Mouse (Mus musculus): Measurements from ENCODE around the gene Mecom. TPM values are rescaled to one million over a fixed set of nuclear protein-coding genes. Genes with fewer than 3 reads are reported as not detected.

The Mecom gene
- polyA plus RNA-seq, 1 experiment, result not detected

GRCm38 (mm10) chr3:30014962-30015660 lies 532.7 kb downstream of the Mecom start:
- Histone ChIP-seq H3K4me3 (replicated peaks) (no peak overlapping the region), H3K36me3 (replicated peaks; ENCODE audit: low read length) (no peaks in the 10 kb centered on the region), H3K9me3 (no peaks in the 10 kb centered on the region), H3K4me1 (peaks cover 14% of the 10 kb centered on the region), H3K27me3 (replicated peaks) (peaks cover 26% of the 10 kb centered on the region)
- TF ChIP-seq FLI1 (IDR thresholded peaks at IDR 0.05; ENCODE audit: low read length), result no peak
- TF ChIP-seq GATA1 (IDR thresholded peaks at IDR 0.05; ENCODE audit: borderline replicate concordance, low read length), result no peak

DNA sequence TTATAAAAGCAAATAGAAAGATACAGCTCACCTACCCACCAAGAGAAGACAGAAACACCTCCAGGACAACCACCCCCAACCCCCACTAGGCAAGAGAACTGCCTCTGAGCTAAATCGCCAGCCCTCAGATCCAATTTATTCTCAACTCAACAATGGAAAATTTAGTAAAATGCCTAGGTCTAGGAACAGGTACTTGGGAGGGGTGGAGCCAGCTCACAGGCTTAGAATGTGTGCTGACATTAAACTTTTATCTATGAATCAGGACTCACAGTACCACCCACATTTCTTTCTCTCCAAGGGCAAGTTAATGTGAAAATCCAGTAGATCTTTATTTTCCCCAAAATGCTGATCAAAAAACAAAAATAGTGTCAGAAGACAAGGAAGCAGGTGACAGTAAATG lies 533.5 kb downstream of the Mecom start:
- TF ChIP-seq GATA1 (IDR thresholded peaks at IDR 0.05; ENCODE audit: borderline replicate concordance, low read length) (no peak), FLI1 (IDR thresholded peaks at IDR 0.05; ENCODE audit: low read length) (no peak)
- H3K4me1 ChIP-seq, result peaks cover 14% of the 10 kb centered on the region
- H3K9me3 ChIP-seq, result no peaks in the 10 kb centered on the region
- peaks cover 29% of the 10 kb centered on the region for H3K27me3 ChIP-seq (replicated peaks)
- no peak overlapping the region for H3K4me3 ChIP-seq (replicated peaks)
- H3K36me3 ChIP-seq (replicated peaks; ENCODE audit: low read length), result no peaks in the 10 kb centered on the region

DNA sequence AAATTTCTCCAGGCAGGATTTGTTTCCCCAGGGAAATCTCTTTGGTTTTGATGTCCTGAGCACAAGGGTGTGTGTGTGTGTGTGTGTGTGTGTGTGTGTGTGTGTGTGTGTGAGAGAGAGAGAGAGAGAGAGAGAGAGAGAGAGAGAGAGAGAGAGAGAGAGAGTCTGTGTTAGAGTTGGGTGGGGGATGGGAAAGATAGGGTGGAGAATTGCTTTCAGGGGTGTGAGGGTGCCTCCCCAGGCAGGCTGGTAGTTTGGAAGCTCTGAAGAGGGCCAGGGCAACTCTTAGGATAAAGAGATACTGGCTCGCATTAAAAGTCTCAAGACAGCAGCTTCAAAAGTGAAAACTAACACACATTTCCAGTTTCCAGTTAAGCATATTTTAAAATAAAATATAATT lies 534.4 kb downstream of the Mecom start:
- Histone ChIP-seq H3K4me1 (peaks cover 14% of the 10 kb centered on the region), H3K27me3 (replicated peaks) (peaks cover 29% of the 10 kb centered on the region), H3K4me3 (replicated peaks) (peak overlapping the region; percentile 91), H3K9me3 (no peaks in the 10 kb centered on the region), H3K36me3 (replicated peaks; ENCODE audit: low read length) (no peaks in the 10 kb centered on the region)
- TF ChIP-seq GATA1 (IDR thresholded peaks at IDR 0.05; ENCODE audit: borderline replicate concordance, low read length), result no peak
- no peak for TF ChIP-seq FLI1 (IDR thresholded peaks at IDR 0.05; ENCODE audit: low read length)

- no peak for TF ChIP-seq GATA1 (IDR thresholded peaks at IDR 0.05; ENCODE audit: borderline replicate concordance, low read length)
- no peak for TF ChIP-seq FLI1 (IDR thresholded peaks at IDR 0.05; ENCODE audit: low read length)
- H3K27me3 ChIP-seq (replicated peaks), result peaks cover 29% of the 10 kb centered on the region
- peaks cover 14% of the 10 kb centered on the region for H3K4me1 ChIP-seq
- H3K9me3 ChIP-seq, result no peaks in the 10 kb centered on the region
- H3K4me3 ChIP-seq (replicated peaks), result peak overlapping the region; percentile 91
- no peaks in the 10 kb centered on the region for H3K36me3 ChIP-seq (replicated peaks; ENCODE audit: low read length)
These were observed 535.0 kb downstream of the Mecom start for GRCm38 (mm10) chr3:30012666-30013365.

GRCm38 (mm10) chr3:30012150-30012549 lies 535.7 kb downstream of the Mecom start:
- TF ChIP-seq GATA1 (IDR thresholded peaks at IDR 0.05; ENCODE audit: borderline replicate concordance, low read length) (no peak), FLI1 (IDR thresholded peaks at IDR 0.05; ENCODE audit: low read length) (no peak)
- H3K9me3 ChIP-seq, result no peaks in the 10 kb centered on the region
- peaks cover 14% of the 10 kb centered on the region for H3K4me1 ChIP-seq
- peak overlapping the region; percentile 91 for H3K4me3 ChIP-seq (replicated peaks)
- peaks cover 29% of the 10 kb centered on the region for H3K27me3 ChIP-seq (replicated peaks)
- no peaks in the 10 kb centered on the region for H3K36me3 ChIP-seq (replicated peaks; ENCODE audit: low read length)

GRCm38 (mm10) chr3:30011712-30012111 lies 536.1 kb downstream of the Mecom start:
- Histone ChIP-seq H3K36me3 (replicated peaks; ENCODE audit: low read length) (no peaks in the 10 kb centered on the region), H3K27me3 (replicated peaks) (peaks cover 29% of the 10 kb centered on the region), H3K4me1 (peaks cover 14% of the 10 kb centered on the region), H3K4me3 (replicated peaks) (no peak overlapping the region), H3K9me3 (no peaks in the 10 kb centered on the region)
- TF ChIP-seq GATA1 (IDR thresholded peaks at IDR 0.05; ENCODE audit: borderline replicate concordance, low read length) (no peak), FLI1 (IDR thresholded peaks at IDR 0.05; ENCODE audit: low read length) (no peak)

DNA sequence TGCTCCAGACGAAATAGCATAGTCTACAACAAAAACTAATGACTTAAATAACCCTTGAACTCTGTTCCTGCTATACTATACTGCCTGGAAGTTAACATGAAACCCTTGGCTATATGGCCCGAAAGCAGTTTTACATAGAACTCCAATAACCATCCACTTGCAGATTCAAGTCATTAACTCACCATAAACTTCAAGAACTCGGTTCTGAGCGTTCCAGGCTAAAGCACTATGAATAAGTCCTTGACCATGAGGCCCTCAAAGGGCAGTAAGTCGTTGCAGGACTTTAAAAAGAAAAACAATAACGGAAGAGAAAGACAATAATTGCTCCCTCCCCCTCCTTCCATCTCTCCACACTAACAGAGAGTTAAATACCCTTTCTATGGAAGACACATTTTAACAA lies 536.9 kb downstream of the Mecom start:
- no peak overlapping the region for H3K4me3 ChIP-seq (replicated peaks)
- peaks cover 14% of the 10 kb centered on the region for H3K4me1 ChIP-seq
- H3K27me3 ChIP-seq (replicated peaks), result peaks cover 29% of the 10 kb centered on the region
- H3K9me3 ChIP-seq, result no peaks in the 10 kb centered on the region
- TF ChIP-seq GATA1 (IDR thresholded peaks at IDR 0.05; ENCODE audit: borderline replicate concordance, low read length), result no peak
- TF ChIP-seq FLI1 (IDR thresholded peaks at IDR 0.05; ENCODE audit: low read length), result no peak
- H3K36me3 ChIP-seq (replicated peaks; ENCODE audit: low read length), result no peaks in the 10 kb centered on the region

GRCm38 (mm10) chr3:30009596-30009995 lies 538.2 kb downstream of the Mecom start:
- peaks cover 29% of the 10 kb centered on the region for H3K27me3 ChIP-seq (replicated peaks)
- no peak for TF ChIP-seq GATA1 (IDR thresholded peaks at IDR 0.05; ENCODE audit: borderline replicate concordance, low read length)
- no peak for TF ChIP-seq FLI1 (IDR thresholded peaks at IDR 0.05; ENCODE audit: low read length)
- no peaks in the 10 kb centered on the region for H3K9me3 ChIP-seq
- H3K4me1 ChIP-seq, result peaks cover 21% of the 10 kb centered on the region
- H3K4me3 ChIP-seq (replicated peaks), result no peak overlapping the region
- H3K36me3 ChIP-seq (replicated peaks; ENCODE audit: low read length), result no peaks in the 10 kb centered on the region

DNA sequence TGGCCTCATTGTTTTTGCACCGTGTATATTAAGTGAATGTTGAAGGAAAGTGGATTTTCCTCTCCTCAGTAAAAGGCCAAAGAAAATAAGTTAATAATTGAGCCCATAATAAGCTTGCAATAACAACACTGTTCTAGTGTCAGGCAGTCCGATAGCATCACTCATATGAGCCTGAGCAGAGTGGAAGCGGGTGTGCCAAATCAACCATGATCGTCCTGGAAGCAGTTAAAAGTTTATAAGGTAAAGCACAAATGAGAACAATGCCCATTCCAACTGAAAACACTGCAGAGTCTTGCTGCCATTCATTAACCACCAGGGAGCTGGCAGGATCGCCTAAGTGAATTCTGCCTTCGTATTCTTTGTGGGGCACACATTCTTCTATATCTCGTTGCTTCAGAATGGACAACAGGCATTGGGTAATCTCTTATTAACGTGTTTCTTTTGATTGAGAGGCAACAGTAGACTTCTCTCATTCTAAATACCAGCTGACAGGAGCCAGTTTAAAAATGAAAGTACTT lies 542.9 kb downstream of the Mecom start:
- H3K9me3 ChIP-seq, result no peaks in the 10 kb centered on the region
- H3K36me3 ChIP-seq (replicated peaks; ENCODE audit: low read length), result no peaks in the 10 kb centered on the region
- peaks cover 4% of the 10 kb centered on the region for H3K27me3 ChIP-seq (replicated peaks)
- peak overlapping the region; percentile 79 for H3K4me3 ChIP-seq (replicated peaks)
- H3K4me1 ChIP-seq, result peaks cover 11% of the 10 kb centered on the region
- TF ChIP-seq GATA1 (IDR thresholded peaks at IDR 0.05; ENCODE audit: borderline replicate concordance, low read length) (no peak), FLI1 (IDR thresholded peaks at IDR 0.05; ENCODE audit: low read length) (no peak)

- H3K27me3 ChIP-seq (replicated peaks), result no peaks in the 10 kb centered on the region
- H3K36me3 ChIP-seq (replicated peaks; ENCODE audit: low read length), result no peaks in the 10 kb centered on the region
- TF ChIP-seq FLI1 (IDR thresholded peaks at IDR 0.05; ENCODE audit: low read length) (no peak), GATA1 (IDR thresholded peaks at IDR 0.05; ENCODE audit: borderline replicate concordance, low read length) (no peak)
- H3K9me3 ChIP-seq, result no peaks in the 10 kb centered on the region
- no peak overlapping the region for H3K4me3 ChIP-seq (replicated peaks)
- peaks cover 11% of the 10 kb centered on the region for H3K4me1 ChIP-seq
These were observed 547.5 kb downstream of the Mecom start for GRCm38 (mm10) chr3:30000260-30000659.
